Mouse (Mus musculus) A20 (cell line): ENCODE data around the gene Gm11634.

Experiments used
- DNase-seq: peaks from one replicate; pipeline ENCODE4 v3.0.0-alpha.2; 2011; ENCODE audit warnings: low read depth, low spot score

The Gm11634 gene

GRCm38 (mm10) chr11:101568421-101568820, 30.6 kb downstream of the Gm11634 start:
- DNase-seq = no peak

GRCm38 (mm10) chr11:101562391-101562790, 36.7 kb downstream of the Gm11634 start:
- peak; percentile 81 for DNase-seq

GRCm38 (mm10) chr11:101556954-101557353, 42.1 kb downstream of the Gm11634 start:
- no peak for DNase-seq

- DNase-seq = no peak
These were observed 42.5 kb downstream of the Gm11634 start for GRCm38 (mm10) chr11:101556541-101556940.

- DNase-seq = peak; percentile 42
These were observed 45.6 kb downstream of the Gm11634 start for GRCm38 (mm10) chr11:101553354-101553930.

GRCm38 (mm10) chr11:101552476-101553300, 46.4 kb downstream of the Gm11634 start:
- peak; percentile 99 for DNase-seq

GRCm38 (mm10) chr11:101551751-101552475, 47.1 kb downstream of the Gm11634 start, which contains the start of the genes Brca1 and Nbr1:
Brca1 (minus strand) TSS chr11:101551955.
Nbr1 (plus strand) TSS chr11:101552149.
- peak; percentile 100 for DNase-seq

GRCm38 (mm10) chr11:101548526-101548925, 50.5 kb downstream of the Gm11634 start:
- DNase-seq = no peak

DNA sequence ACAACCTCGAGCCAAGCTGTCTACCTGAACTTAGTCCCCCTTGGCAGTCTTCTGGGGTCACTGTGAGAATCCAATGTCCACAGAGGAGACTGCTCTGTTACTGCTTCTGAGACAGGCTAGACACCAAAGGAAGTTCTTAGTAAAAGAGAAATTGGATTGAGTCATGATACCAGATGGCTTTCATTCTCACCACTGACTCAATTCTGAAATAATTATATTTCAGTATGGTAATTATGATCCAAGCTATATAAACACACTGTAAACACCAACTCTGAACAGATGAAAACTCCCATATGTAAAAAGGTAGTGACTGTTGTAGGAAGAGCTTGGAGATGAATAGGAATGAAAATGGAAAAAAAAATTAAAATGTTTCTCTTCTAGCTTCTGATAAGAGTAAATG, 54.9 kb downstream of the Gm11634 start:
- peak; percentile 49 for DNase-seq
